Mouse (Mus musculus) T-helper 1 cell (primary cell): ENCODE measurements around the gene Cped1.
"Not testable (repeated sequence)": the region's sequence is repeated elsewhere in the genome, so short reads cannot be mapped to it uniquely, and the experiment has no call there.

Experiments used
- in situ Hi-C: fragments of 300-600 bp; cut with MboI, MseI; formaldehyde crosslinking; loops from one replicate; pipeline ENCODE4 v1.15.1; 2025; ENCODE audit warnings: high pct_unique_total_duplicates

Gene Cped1

DNA sequence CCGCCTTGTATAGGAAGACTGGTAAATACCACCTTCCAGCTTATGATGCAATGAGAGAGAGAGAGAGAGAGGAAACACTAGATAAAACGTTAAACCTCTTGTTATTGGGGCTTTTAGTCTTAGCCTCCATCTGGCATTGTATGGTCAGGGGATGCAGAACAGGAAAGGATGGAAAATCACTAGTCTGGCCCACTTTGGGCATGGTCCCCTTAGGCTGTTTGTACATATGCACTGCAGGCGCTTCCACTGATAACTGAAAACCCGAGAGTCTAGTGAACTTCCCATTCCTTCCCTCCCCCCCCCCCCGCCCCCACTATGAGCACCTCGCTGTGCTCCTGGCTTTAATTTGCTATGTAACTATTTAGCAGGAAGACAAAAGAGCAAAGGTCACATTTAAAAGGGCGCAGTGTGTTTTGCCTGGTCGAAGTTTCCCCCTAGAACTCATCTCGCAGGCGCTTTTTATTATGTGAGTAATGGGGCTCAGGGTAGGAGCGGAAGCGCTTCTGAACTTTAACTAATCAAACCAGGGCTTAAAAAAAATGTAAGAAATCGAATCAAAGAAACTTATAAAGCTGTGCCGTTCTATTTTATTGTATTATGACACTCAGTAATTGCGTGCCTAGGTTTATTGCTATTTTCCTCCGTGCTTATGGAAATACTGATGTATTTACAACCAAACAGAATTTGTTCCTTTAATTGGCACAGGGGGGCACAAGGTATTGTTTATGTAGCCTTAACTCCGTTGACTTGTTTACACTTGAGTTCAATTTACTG, 40.1 kb downstream of the Cped1 start:
- in situ Hi-C loops: no loop called here

DNA sequence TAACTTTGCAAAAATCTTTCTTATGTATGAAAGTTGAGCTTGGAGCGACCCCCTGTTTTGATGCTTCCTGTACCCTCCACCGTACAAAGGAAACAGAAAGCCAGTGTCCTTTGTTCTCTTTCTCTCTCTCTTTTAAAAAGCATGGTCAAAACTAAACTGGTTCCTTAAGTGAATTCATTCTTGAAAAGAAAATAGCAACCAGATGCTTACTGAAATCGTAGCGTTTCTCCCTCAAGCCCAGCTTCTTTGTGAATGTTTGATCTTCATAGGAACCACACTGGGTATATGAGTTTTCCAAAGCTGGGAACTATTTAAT, 40.6 kb downstream of the Cped1 start:
- in situ Hi-C loops: no loop called here

DNA sequence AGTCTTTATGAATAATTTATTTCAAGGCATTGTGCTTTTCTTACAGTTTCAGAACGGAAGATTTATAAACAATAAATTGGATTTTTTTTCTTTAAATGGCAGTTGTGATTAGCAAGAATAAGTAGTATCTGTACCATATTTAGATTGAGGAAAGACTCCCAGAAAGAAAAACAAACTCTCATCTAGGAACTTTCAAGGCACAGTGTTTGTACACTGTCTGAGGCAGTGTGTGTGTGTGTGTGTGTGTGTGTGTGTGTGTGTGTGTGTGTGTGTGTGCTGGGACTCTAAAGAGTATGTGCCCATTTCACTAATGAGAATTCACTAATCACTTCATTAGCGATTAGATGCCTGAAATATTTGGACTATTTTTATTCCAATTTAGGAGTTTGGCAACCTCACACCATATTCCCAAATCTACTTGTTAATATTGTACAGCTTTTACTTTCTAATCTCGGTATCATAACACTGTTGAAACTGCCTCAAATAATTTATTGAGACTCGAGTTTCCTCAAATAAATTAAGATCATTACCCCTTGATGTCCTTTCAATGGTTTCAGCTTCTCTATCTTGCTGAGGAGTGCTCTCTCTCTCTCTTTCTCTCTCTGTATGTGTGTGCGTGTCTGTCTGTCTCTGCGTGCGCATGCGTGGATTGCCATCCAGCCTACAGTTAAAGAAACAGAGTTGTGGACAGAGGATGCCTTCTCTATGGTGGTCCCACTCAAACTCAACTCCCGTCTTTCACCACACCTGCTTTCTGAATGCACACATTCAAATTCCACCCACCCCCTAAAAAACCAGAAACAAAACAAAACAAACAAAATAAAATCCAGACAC, 41.3 kb downstream of the Cped1 start:
- in situ Hi-C loops: no loop called here

DNA sequence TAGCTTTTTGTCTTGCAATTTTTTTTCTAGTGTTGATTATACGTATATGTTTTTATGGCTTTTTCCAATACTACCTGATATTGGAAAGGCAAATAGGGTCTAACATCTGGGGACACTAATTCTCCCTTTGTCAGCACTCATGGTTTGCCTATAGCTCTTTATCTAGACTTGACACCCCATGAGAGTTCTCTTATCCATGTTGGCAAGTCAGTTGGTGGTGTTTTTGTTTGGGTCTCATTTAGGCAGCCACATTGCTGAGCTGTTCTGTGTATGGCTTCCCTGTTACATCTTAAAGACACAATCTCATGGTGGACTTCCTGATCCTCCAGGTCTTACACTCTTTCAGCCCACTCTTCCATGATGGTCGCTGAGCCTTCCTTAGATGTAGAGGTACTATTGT, 42.1 kb downstream of the Cped1 start:
- in situ Hi-C loops: no loop called here

DNA sequence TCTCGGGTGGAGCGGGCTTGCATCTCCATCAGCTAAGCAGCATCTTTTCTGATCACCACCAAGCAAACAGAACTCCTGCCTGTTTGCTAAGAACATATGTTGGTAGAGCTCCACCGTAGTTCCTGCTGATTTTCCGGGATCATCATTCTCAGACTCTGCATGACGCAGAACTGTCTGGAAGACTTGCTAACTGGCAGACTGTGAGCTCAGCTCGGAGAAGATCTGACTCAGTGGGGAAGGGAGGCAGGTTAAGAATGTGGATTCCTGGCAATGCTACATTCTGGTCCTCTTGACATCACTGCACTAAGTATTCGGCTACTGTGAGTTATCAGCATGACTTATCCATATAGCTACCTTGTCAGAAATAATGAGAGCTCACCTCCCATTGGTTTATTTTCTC, 44.7 kb downstream of the Cped1 start:
- in situ Hi-C loops: no loop called here

DNA sequence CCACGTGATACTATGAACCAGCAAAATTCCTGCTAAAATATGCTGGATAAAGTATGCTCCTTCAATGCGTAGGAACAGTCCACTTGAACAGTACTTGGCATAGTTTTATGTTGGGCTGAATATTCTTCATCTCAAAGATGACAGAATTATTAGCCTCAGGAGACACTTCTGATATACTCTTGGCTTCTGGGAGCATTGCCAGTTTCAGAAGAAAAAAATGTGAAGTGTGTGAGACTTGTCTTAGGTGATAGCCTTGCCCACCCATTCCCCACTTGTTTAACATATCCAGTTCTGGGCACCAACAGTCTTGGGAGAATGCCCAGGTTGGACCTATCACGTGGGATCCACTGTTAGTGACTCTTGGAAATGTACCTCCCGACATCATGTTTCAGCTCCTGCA, 47.5 kb downstream of the Cped1 start:
- in situ Hi-C loops: no loop called here

DNA sequence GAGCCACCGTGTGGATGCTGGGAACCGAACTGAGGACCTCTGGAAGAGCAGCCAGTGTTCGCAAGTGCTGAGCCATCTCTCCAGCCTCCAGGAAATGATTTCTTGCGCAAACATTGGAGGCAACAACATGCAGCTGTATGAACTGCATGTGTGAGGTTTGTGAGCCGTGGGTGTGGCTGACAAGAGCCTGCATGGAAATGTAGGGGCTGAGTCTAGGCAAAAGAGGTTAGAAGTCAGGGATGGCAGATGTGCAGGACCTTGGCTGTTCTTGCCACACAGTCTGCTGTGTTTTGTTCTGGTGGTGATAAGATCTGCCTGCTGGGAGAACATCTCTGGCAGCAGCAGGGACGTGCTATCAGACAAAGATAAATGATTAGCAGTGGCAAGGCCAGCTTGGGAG, 49.7 kb downstream of the Cped1 start:
- in situ Hi-C loops: no loop called here

DNA sequence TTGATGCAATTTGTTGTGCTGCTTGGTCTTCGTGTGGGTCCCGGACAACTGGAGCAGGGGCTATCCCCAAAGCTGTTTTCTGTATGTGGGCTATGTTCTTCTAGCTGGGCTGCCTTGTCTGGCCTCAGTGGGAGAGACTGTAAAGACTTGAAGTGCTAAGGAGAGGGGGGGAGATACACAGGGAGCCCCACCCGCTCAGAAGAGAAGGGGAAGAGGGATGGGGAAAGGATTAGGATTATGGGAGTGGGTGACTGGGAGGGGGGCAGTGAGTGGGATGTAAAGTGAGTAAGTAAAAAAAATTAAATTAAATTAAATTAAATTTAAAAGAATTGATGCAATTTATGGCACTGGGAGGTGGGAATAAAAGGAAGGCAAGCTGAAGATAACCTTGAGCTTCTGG, 50.2 kb downstream of the Cped1 start:
- in situ Hi-C loops: no loop called here

DNA sequence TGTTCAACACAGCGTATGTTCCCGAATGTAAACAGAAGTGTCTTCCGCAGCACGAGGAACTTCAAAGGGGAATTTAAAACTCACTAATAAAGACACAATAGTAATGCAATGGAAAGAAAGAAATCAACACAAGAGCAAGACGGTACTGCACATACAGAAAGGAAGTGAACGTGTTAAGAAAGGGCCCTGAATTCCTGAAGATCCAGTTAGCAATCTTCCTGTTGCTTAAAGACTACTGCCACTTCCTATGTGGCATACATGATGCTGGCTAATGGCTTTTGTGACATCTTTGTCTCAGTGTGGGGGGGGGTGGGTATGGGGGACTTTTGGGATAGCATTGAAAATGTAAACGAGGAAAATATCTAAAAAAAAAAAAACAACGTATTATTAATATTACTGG, 50.7 kb downstream of the Cped1 start:
- in situ Hi-C loops: no loop called here

DNA sequence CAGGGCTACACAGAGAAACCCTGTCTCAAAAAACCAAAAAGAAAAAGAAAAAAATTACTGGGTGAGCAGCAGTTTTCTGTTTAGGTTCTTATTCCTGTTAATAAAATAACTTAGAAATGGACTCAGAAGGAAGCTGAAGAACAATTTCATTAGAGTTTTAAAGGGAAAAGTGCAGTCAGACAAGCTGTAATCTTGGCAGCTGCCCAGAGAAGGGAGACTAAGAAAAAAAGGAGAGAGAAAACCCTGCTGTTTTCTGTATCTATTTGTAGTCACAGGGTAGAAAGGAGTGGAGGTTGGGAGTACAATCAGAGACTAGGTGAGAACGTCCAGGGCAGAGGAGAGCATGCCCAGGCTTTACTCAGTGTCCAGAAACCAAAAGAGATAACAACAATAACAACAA, 51.2 kb downstream of the Cped1 start:
- in situ Hi-C loops: no loop called here

DNA sequence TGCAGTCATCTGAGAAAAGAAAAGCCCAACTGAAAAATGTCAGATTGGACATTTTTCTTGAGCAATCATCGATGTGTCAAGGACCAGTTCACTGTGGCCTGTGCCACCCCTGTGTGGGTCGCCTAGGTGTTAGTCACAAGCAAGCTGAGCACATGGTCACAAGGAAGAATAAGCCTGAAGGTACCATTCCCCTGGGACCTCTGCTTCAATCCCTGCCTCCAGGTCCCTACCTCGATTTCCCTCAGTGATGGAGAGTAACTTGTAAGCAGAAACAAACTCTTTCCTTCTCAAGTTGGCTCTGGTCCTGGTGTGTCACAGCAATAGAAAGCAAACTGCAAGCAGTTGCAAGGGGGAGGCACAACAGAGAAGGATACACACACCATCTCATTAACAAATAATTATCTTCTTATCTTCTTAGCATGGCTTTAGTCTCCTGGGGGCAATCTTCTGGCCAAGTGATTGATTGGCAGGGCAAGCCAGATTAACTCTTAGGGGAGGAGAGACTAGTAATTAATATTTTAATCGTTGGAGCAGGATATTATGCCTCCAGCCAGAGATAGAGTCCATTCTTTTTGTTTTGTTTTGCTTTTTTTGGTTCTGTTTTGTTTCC, 51.8 kb downstream of the Cped1 start:
- in situ Hi-C loops: no loop called here

DNA sequence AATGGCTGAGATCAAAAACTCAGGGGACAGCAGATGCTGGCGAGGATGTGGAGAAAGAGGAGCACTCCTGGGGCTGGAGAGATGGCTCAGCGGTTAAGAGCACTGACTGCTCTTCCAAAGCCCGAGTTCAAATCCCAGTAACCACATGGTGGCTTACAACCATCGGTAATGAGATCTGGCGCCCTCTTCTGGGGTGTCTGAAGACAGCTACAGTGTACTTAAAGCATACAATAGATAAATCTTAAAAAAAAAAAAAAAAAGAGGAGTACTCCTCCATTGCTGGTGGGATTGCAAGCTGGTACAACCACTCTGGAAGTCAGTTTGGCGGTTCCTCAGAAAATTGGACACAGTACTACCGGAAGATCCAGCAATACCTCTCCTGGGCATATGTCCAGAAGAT, 54.0 kb downstream of the Cped1 start:
- in situ Hi-C loops: not testable (repeated sequence)

DNA sequence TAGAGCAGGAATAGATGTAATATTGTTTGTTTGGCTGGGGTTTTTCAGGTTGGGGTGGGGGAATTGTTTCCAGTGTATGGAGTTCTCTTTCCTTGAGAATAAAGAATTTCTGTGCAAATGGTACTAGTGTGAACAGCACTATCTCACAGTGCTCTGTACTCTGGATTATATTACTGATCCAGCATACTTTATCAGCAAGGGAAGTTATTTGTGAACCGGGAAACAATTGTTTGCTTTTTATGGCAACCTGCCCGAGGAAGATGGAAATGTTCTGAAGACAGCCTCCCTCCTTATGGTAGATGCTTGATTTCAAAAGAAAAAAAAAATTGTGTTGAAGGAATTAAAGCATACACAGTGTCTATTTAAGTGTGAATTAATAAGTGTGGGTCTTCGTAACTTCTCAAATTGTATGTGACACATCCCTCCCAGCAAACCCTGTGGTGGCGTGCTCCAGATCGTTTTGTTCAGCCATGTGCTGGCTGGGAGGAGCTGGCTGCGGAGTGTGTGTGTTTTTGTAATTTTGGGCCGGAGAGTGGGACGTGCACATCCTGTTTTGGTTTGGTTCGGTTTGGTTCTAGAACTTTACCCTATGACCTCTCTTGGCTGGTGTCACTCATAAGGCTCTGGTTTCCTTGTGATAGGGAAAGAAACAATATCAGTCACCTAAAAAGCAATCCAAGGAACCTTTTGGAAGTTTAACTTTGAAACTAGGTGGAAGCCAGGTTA, 59.3 kb downstream of the Cped1 start:
- in situ Hi-C loops: no loop called here

DNA sequence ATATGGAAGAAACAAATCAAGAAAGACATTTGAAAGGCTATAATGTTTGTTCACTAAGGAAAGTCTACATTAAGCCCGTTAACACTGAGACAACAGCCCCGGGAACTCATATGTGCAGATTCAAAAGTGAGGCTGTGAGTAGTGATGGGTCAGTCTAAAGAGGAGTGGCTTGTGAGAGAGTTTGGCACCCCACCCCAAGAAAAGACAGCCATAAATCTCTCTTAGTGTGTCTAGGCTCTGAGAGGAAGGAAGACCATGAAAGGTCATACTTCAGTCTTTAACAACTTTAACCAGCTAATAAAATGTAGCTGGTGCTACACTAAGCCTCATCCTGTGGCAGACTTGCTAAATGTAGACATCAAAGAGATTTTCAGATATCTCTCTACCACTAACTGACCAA, 61.4 kb downstream of the Cped1 start:
- in situ Hi-C loops: no loop called here

DNA sequence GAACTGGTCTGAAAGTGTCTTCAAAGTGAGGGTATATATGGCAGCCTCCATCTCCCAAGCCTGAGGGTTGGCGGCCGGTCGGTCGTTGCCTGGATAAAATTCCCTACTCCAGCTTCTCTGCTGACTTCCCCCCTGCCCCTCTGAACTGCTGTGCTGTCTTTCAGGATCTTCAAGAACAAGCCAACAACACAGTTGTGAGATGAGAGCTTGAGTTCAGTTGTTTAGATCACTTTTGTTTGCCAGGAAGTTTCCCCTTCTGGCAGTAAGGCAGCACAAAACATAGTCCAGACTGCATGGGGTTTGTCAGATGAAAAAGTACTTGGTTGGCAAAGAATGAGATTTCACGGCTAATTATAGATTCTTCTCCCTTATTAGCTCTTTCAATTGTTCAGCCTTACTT, 63.4 kb downstream of the Cped1 start:
- in situ Hi-C loops: no loop called here

DNA sequence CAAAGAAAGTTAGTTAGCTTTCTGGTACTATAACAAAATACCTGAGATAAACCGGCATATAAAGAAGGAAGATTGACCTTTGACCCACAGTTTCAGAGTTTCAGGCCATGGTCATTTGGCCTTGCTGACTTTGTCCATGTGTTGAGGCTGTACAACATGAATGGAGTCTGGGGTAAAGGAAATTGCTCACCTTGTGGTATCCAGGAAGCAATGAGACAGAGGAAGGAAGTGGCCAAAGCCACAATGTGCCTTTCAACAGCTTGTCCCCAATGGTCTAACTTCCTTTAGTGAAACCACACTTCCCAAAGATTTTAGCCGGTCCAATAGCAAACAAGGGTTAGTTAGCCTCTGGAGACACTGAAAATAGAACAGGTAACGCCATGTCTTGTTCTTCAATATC, 65.8 kb downstream of the Cped1 start:
- in situ Hi-C loops: no loop called here

DNA sequence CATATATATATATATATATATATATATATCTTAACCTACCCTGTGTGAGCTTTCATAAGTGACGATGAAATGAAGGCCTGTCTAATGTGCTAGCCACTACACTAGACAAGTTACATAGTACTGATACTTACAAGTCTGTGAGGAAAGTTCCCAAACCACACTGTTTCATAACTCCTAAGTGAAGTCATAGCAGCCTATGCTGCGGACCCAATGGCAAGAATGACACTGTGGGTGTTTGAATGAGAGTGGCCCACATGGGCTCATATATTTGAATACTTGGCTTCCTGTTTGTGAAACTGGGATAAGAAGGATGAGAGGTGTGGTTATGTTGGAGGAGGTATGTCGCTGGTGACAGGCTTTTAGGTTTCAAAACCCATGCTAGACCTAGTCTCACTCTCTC, 67.3 kb downstream of the Cped1 start:
- in situ Hi-C loops: no loop called here

DNA sequence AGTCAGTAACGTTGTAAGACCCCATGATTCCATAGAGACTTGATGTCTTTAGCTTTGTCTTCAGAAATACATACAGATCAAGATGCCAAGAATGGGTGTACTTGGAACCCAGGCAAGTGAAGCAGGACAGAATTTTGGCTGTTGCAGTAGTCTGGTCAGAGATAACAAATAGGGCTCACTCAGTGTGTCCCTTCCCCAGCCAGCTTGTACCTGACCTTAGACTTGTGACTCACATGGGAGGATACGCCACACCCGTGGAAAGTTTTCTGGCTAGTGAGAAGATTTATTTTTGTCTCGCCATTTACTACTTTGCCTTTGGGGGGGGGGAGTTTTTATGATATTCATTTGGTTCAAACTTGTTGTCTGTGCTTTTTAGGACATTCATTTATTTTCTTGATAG, 78.6 kb downstream of the Cped1 start:
- in situ Hi-C loops: no loop called here

DNA sequence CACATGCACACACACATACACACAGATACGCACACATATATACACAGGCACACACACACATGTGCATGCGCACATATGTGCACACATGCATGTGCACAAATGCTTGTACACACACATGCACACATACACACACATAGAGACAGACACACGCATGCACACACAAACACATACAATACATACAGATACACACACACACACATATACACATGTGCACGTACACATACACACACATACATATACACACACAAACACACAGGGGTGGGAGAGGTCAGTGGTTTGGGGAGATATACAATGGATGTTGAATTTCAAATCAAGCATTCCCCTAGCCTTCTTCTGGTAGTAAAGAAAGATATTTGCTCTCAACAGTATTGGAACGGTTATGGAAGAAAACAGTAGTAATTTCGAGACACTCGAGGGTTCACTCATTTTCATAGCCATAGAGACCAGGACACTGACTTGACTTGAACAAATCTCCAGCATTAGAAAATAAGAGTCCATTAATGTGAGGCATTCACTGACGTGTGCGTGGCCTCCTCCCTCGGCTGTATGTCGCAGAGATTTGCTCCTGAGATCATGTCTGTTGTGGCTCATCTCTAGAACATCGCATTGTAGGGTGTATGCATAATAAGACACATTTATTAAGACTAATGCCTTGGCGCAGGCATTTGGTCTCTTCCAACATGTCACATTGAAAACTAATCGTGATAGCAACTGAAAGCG, 85.0 kb downstream of the Cped1 start:
- in situ Hi-C loops: loop anchor here (5.0 kb wide), 1 partner anchor 283 kb away; no protein-coding TSS in a partner anchor

DNA sequence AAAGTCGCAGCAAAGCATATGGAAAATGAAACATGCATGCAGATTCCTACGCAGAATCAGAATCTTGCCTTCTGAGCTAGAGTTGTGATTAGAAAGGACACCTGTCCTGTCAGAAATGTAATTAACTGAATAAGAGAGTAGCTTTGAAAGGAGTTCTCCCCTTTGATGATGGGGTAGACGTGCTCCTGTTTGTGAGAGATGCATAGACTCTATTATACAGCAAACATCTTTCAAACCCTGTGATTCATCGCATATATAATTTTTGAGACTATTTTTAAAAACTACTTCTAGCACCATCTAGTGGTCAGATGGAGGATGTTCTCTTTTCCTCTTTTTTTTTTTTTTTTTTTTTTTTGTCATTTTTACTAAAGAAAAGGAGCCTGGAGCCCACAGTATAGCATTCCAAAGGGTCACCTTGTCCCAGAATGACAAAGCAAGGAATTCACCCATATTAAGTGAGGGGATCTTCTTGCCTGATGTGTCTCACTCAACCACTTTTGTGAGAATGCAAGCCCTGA, 85.7 kb downstream of the Cped1 start:
- in situ Hi-C loops: loop anchor here (5.0 kb wide), 1 partner anchor 284 kb away; no protein-coding TSS in a partner anchor

DNA sequence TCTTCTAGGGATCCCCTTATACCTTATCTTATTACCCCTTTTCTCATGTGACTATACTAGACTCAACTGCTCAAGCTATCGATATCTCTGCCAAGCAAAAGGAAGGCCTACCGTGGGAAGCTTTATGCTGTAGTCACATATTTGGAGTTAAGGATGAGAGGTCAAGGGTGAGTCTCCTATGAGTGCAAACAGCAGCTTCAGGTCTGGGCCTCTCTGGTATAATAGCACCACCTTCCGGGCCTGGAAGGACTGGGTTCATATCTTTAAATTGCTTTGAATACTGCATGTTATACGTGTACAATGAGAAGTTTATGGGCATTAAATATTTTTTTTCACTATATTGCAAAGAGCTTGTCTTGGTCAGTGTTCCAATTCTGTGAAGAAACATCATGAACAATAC, 87.0 kb downstream of the Cped1 start:
- in situ Hi-C loops: loop anchor here (5.0 kb wide), 1 partner anchor 285 kb away; no protein-coding TSS in a partner anchor
